ENCODE assay signal across 13 mouse cellular contexts in genomic region chr13:9749796-9750195, GRCm38 (mm10). TPM values are rescaled to one million over a fixed set of nuclear protein-coding genes. Genes with fewer than 3 reads are reported as not detected.
A peak's percentile ranks its signal among the peaks of the same experiment; 100 is the strongest.
DNase-seq lines count a peak whose midpoint lies in the region; ATAC-seq lines count a peak whose summit lies in the region.
"Had no signal": no experiment of that assay in that cellular context is flagged by ENCODE, and none has a peak within 500 bp of the region (broad histone marks: within the 10 kb centered on the region; RNA-seq: fewer than 3 reads in every experiment).

No protein-coding gene starts in this region.

- DNase-seq in left cerebral cortex, adult 11 months (ENCODE audit: low spot score) = peak; percentile 11
- DNase-seq in left cerebral cortex, adult 18-20 months (ENCODE audit: low spot score in 2 of 2) = no peak
- DNase-seq in 416B (ENCODE audit: low read depth) (peak; percentile 84), adipocyte (ENCODE audit: low spot score) (peak; percentile 30)
- DNase-seq in testis, postnatal 10 days (ENCODE audit: low spot score) = no peak
- DNase-seq in cerebellum, postnatal 10 days = no peak
- DNase-seq in heart, postnatal 10 days = no peak
- DNase-seq: gastrocnemius, postnatal 25 days had no signal

- ATAC-seq in megakaryocyte, adult 5-6 weeks (ENCODE audit: poor library complexity, severe bottlenecking) = peak; percentile 90
- ATAC-seq: hindbrain, embryonic 16.5 days; intestine, postnatal 0 days; liver, postnatal 0 days; midbrain, embryonic 16.5 days had no signal

- intact Hi-C loops in heart, postnatal 10 days (cut with DNase I) = no loop called here

RNA-seq across cellular contexts. Expression of gene Zmynd11, which starts 15.3 kb away (rescaled TPM):
- 100 to 1,000 TPM; 227 to 249 TPM for total RNA-seq in left cerebral cortex, adult 18-20 months (2021)
- total RNA-seq in megakaryocyte, adult 5-6 weeks (2015) = 33.3 and 36.1 TPM in 2 replicates
- total RNA-seq in megakaryocyte, adult 5-6 weeks (2017) = 47.3 and 154 TPM in 2 replicates
- 100 to 1,000 TPM; 136 to 143 TPM for total RNA-seq in heart, postnatal 10 days (2021)

Comparison
In these comparisons a context has a peak if more than half of its experiments do, and no peak if none do; other contexts are left out.
1. DNase-seq: peak in left cerebral cortex, adult 11 months (single experiment), 416B (single experiment) and adipocyte (single experiment); none in left cerebral cortex, adult 18-20 months (0 of 2), testis, postnatal 10 days (single experiment), cerebellum, postnatal 10 days (0 of 2) and heart, postnatal 10 days (0 of 2).